Mouse (Mus musculus) spleen, adult 2 months (tissue): ENCODE measurements at regions not wholly inside any gene's neighbourhood (a gene's known extent, or its start where the extent isn't known, plus 50 kb on each side); places are given as distances from the start of the nearest gene placed in this dataset.

ENCODE experiments used
- DNase-seq, 2 experiments: peaks; one replicate each; pipeline versions ENCODE4 v3.0.0 to v3.0.0-alpha.2; 2012 to 2021; ENCODE audit warnings: low spot score in 2 of 2, low read depth in 1 of 2
- H3K27ac ChIP-seq: fragments of 200-500 bp; 2 replicates; pipeline ENCODE4 v1.5.1; 2012; ENCODE audit warnings: low read length, inconsistent platforms; ENCODE audit not compliant: insufficient read depth
- H3K27me3 ChIP-seq: fragments of 200-500 bp; 2 replicates; pipeline ENCODE4 v1.6.1; 2012; ENCODE audit warnings: mild to moderate bottlenecking, moderate library complexity, low read length, inconsistent platforms; ENCODE audit not compliant: control insufficient read depth, insufficient read depth
- H3K36me3 ChIP-seq: fragments of 200-500 bp; 2 replicates; pipeline ENCODE4 v1.6.1; 2012; ENCODE audit warnings: mild to moderate bottlenecking, low read length, inconsistent platforms; ENCODE audit not compliant: control insufficient read depth, insufficient read depth
- H3K4me1 ChIP-seq: fragments of 200-500 bp; 2 replicates; pipeline ENCODE4 v1.6.1; 2011; ENCODE audit warnings: inconsistent platforms; ENCODE audit not compliant: control insufficient read depth, insufficient read depth, insufficient read length
- H3K4me3 ChIP-seq: fragments of 200-500 bp; 2 replicates; pipeline ENCODE4 v1.5.1; 2011; ENCODE audit warnings: mild to moderate bottlenecking, inconsistent platforms; ENCODE audit not compliant: insufficient read depth, insufficient read length; ENCODE audit errors: extremely low read depth
- CTCF ChIP-seq: fragments of 200-500 bp; IDR thresholded peaks from 2 replicates; pipeline ENCODE4 v1.5.1; 2011; ENCODE audit warnings: mild to moderate bottlenecking, inconsistent platforms; ENCODE audit not compliant: insufficient read depth, insufficient read length, insufficient replicate concordance; ENCODE audit errors: extremely low read depth
- POLR2A ChIP-seq: fragments of 200-500 bp; IDR thresholded peaks from 2 replicates; pipeline ENCODE4 v1.6.1; 2011; ENCODE audit warnings: low read depth, low read length, inconsistent platforms
- WGBS: fragments of 180-500 bp; shearing (Covaris S2); methylation state at CpG from one replicate; pipeline ENCODE4 v1.1.7; 2018; 5-methylcytosine and 5-hydroxymethylcytosine counted together

DNA sequence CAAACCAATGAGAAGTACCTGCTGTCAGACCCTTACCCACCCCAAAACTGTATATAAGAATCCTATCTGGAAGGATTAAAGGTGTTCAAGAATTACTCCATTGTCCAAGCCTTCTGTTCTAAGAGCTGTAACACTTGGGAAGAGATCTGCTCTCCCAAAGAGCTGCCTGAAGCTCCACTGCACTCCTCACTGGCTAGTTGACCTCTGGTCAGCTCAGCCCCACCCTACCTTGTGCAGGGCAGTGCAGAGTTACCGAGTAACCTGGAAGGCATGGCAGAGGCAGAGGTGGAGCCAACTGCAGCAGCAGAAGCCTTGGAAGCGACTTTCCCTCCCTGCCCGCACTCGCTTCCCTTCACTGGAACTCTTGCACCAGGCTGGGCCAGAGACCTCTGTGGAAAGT is 97.1 kb upstream of the Kcnk2 start:
- no peaks in the 10 kb centered on the region for H3K4me1 ChIP-seq
- no peaks in the 10 kb centered on the region for H3K36me3 ChIP-seq
- TF ChIP-seq CTCF (no peak), POLR2A (no peak)
- H3K4me3 ChIP-seq = no peak overlapping the region
- no peak overlapping the region for H3K27ac ChIP-seq
- WGBS = 85% methylated on average over 4 of the region's 4 CpGs
- no peaks in the 10 kb centered on the region for H3K27me3 ChIP-seq
- DNase-seq = no peak

GRCm38 (mm10) chr1:189497031-189497430 is 95.0 kb upstream of the Kcnk2 start:
- WGBS = 84% methylated on average over 9 of the region's 9 CpGs
- Histone ChIP-seq H3K4me1 (no peaks in the 10 kb centered on the region), H3K36me3 (no peaks in the 10 kb centered on the region), H3K27me3 (no peaks in the 10 kb centered on the region), H3K27ac (no peak overlapping the region), H3K4me3 (no peak overlapping the region)
- TF ChIP-seq POLR2A = no peak
- no peak for TF ChIP-seq CTCF
- no peak for DNase-seq

DNA sequence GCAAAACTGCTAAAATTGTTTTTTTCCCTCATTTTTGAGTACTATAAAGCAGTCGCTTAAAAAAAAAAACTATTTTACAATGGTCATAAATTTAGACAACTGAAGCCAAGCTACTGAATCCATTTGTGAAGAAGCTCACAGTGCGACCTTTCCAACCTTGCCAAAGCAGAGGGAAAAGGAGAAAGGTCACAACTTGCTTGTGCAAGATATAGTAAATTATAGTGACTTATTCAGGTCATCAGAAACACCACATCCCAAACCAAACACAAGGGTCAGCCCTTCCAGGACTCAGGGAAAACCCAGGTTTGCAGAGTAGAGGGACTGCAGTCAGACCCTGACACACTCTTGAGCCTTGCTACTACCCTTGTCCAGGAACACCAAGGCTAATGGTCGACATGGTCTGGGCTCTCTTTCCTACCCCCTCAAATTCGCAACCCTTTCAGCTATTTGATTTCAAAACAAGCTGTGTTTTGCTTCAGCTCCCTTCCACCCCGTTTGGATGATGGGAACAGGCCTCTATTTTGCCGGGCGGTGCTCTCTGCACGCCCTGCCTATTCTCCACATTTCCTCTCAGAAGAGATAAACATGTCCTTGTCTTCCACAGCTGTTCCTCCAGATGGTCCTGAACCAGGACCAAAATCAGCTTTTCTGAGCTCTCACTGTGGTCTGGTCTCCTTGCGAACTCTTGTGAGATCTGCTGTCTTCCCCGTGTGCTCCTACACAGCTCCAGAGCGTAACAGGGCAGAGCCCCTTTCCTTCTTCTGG is 93.5 kb upstream of the Kcnk2 start:
- H3K27me3 ChIP-seq = no peaks in the 10 kb centered on the region
- H3K4me1 ChIP-seq = no peaks in the 10 kb centered on the region
- H3K4me3 ChIP-seq = no peak overlapping the region
- H3K36me3 ChIP-seq = no peaks in the 10 kb centered on the region
- TF ChIP-seq CTCF (no peak), POLR2A (no peak)
- WGBS = 85% methylated on average over 11 of the region's 11 CpGs
- no peak for DNase-seq
- no peak overlapping the region for H3K27ac ChIP-seq

GRCm38 (mm10) chr1:189494896-189495295 is 92.8 kb upstream of the Kcnk2 start:
- TF ChIP-seq CTCF (no peak), POLR2A (no peak)
- 90% methylated on average over 11 of the region's 11 CpGs for WGBS
- Histone ChIP-seq H3K27ac (no peak overlapping the region), H3K36me3 (no peaks in the 10 kb centered on the region), H3K27me3 (no peaks in the 10 kb centered on the region), H3K4me3 (no peak overlapping the region), H3K4me1 (no peaks in the 10 kb centered on the region)
- DNase-seq = no peak

- TF ChIP-seq CTCF (no peak), POLR2A (no peak)
- Histone ChIP-seq H3K27ac (no peak overlapping the region), H3K4me1 (no peaks in the 10 kb centered on the region), H3K36me3 (no peaks in the 10 kb centered on the region), H3K27me3 (no peaks in the 10 kb centered on the region), H3K4me3 (no peak overlapping the region)
- no peak for DNase-seq
- 89% methylated on average over 4 of the region's 4 CpGs for WGBS
Measured at GRCm38 (mm10) chr1:189485336-189485735, 83.3 kb upstream of the Kcnk2 start.

DNA sequence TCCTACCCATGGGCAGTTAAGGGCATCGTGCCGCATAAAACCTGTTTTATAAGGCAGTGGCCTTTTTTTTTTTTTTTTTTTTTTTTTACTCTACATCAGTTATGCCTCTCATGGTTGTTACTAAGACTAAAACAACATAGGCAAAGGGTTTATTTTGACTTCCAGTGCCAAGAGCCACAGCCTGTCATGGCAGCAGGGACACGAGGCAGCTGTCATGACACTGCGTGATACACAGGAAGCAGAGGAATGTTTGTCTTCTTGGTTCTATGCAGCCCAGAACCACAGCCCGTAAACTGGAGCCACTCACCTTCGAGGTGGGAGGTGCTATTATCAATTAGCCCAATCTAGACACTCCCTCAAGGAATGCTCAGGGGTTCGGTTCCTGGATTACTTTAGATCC is 81.3 kb upstream of the Kcnk2 start:
- DNase-seq = no peak
- WGBS = 80% methylated on average over 7 of the region's 7 CpGs
- TF ChIP-seq CTCF = no peak
- no peak for TF ChIP-seq POLR2A
- Histone ChIP-seq H3K4me1 (no peaks in the 10 kb centered on the region), H3K27ac (no peak overlapping the region), H3K27me3 (no peaks in the 10 kb centered on the region), H3K36me3 (no peaks in the 10 kb centered on the region), H3K4me3 (no peak overlapping the region)

GRCm38 (mm10) chr1:189478051-189478450 is 76.0 kb upstream of the Kcnk2 start:
- WGBS = 85% methylated on average over 6 of the region's 6 CpGs
- no peaks in the 10 kb centered on the region for H3K27me3 ChIP-seq
- H3K4me1 ChIP-seq = no peaks in the 10 kb centered on the region
- DNase-seq = no peak
- H3K4me3 ChIP-seq = no peak overlapping the region
- H3K27ac ChIP-seq = no peak overlapping the region
- TF ChIP-seq CTCF = no peak
- TF ChIP-seq POLR2A = no peak
- H3K36me3 ChIP-seq = no peaks in the 10 kb centered on the region
